10 mouse cellular contexts compared by ENCODE assay signal in the genomic region with DNA sequence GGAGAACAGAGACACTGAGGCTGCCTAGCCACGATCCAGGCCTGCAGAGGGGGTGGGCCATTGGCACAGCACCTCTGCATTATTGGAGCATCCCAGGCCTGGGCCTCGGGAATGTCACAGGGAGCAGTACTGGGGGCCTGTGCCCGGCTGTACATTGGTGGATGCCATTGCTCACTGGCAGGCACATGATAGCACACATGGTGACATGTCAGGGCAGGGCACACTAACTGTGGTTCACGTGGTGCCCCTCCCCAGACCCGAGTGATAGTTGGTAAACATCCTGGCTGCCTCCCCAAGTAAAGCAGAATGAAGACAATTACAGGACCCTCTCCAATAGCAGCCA. TPM values are rescaled to one million over a fixed set of nuclear protein-coding genes. Genes with fewer than 3 reads are reported as not detected.
DNase-seq lines count a peak whose midpoint lies in the region; ATAC-seq lines count a peak whose summit lies in the region.
"Had no signal": no experiment of that assay in that cellular context is flagged by ENCODE, and none has a peak within 500 bp of the region (broad histone marks: within the 10 kb centered on the region; RNA-seq: fewer than 3 reads in every experiment).

No protein-coding gene starts in this region.

- peak overlapping the region; percentile 96; the same call in 1 of the 2 replicates for H3K4me3 ChIP-seq in hindbrain, embryonic 10.5 days
- no peak overlapping the region for H3K4me3 ChIP-seq in hindbrain, embryonic 11.5 days (ENCODE audit: low read depth, low read length)
- peak overlapping the region; percentile 96 for H3K4me3 ChIP-seq in megakaryocyte, embryonic 14.5 days (replicated peaks)
- H3K4me3 ChIP-seq in limb, embryonic 10.5 days: peak overlapping the region; percentile 96; the same call in 1 of the 2 replicates

- DNase-seq in cerebellum, adult 11 months: peak; percentile 28
- DNase-seq in cerebellum, postnatal 14 days: no peak
- DNase-seq in hindbrain, embryonic 10.5 days (ENCODE audit: low spot score): no peak
- no peak for DNase-seq in hindbrain, embryonic 11.5 days (ENCODE audit: low spot score)
- no peak for DNase-seq in limb, embryonic 10.5 days (ENCODE audit: low spot score)
- DNase-seq in left cerebral cortex, postnatal 36 days (ENCODE audit: low spot score in 2 of 2): no peak
- DNase-seq: lung, postnatal 10 days; spleen, adult 18-20 months had no signal

- H3K9ac ChIP-seq in hindbrain, embryonic 11.5 days (ENCODE audit: low read depth, low read length): no peak overlapping the region

- H3K27me3 ChIP-seq in hindbrain, embryonic 10.5 days (ENCODE audit: insufficient read depth, poor library complexity, severe bottlenecking): no peaks in the 10 kb centered on the region
- no peaks in the 10 kb centered on the region for H3K27me3 ChIP-seq in hindbrain, embryonic 11.5 days (ENCODE audit: control insufficient read depth, insufficient read depth, low read length)
- H3K27me3 ChIP-seq in megakaryocyte, embryonic 14.5 days (replicated peaks): no peaks in the 10 kb centered on the region
- no peaks in the 10 kb centered on the region for H3K27me3 ChIP-seq in limb, embryonic 10.5 days (ENCODE audit: low read depth, poor library complexity, severe bottlenecking)

- peaks cover 35% of the 10 kb centered on the region for H3K4me1 ChIP-seq in hindbrain, embryonic 10.5 days (replicated peaks)
- H3K4me1 ChIP-seq in hindbrain, embryonic 11.5 days (replicated peaks; ENCODE audit: control insufficient read depth, insufficient read depth, low read length): peaks cover 9% of the 10 kb centered on the region; the same call in 1 of the 2 replicates
- peaks cover 52% of the 10 kb centered on the region for H3K4me1 ChIP-seq in megakaryocyte, embryonic 14.5 days
- peaks cover 31% of the 10 kb centered on the region for H3K4me1 ChIP-seq in limb, embryonic 10.5 days

- no peak overlapping the region for H3K27ac ChIP-seq in hindbrain, embryonic 10.5 days
- no peak overlapping the region for H3K27ac ChIP-seq in hindbrain, embryonic 11.5 days (ENCODE audit: low read depth, low read length)
- no peak overlapping the region for H3K27ac ChIP-seq in limb, embryonic 10.5 days

- no peaks in the 10 kb centered on the region for H3K9me3 ChIP-seq in hindbrain, embryonic 10.5 days
- H3K9me3 ChIP-seq in hindbrain, embryonic 11.5 days (ENCODE audit: control insufficient read depth, low read length): no peaks in the 10 kb centered on the region
- no peaks in the 10 kb centered on the region for H3K9me3 ChIP-seq in megakaryocyte, embryonic 14.5 days
- no peaks in the 10 kb centered on the region for H3K9me3 ChIP-seq in limb, embryonic 10.5 days (replicated peaks)

- intact Hi-C loops in left cerebral cortex, postnatal 36 days (cut with DNase I): no loop called here

- 83% methylated on average over 5 of the region's 5 CpGs for WGBS in hindbrain, embryonic 10.5 days
- 84% methylated on average over 5 of the region's 5 CpGs for WGBS in hindbrain, embryonic 11.5 days
- 88% methylated on average over 5 of the region's 5 CpGs for WGBS in limb, embryonic 10.5 days

- H3K4me2 ChIP-seq in hindbrain, embryonic 11.5 days (replicated peaks; ENCODE audit: low read depth, low read length): no peak overlapping the region

- H3K36me3 ChIP-seq in hindbrain, embryonic 10.5 days: peaks cover 69% of the 10 kb centered on the region
- peaks cover 4% of the 10 kb centered on the region; the same call in 1 of the 2 replicates for H3K36me3 ChIP-seq in hindbrain, embryonic 11.5 days (ENCODE audit: control insufficient read depth, insufficient read depth, low read length)
- peaks cover 73% of the 10 kb centered on the region for H3K36me3 ChIP-seq in megakaryocyte, embryonic 14.5 days (replicated peaks; ENCODE audit: low read length)
- H3K36me3 ChIP-seq in limb, embryonic 10.5 days: peaks cover 70% of the 10 kb centered on the region

- ATAC-seq in hindbrain, embryonic 11.5 days (ENCODE audit: low FRiP score): no peak
- no peak for ATAC-seq in megakaryocyte, adult 5-6 weeks (ENCODE audit: poor library complexity, severe bottlenecking)

RNA-seq across cellular contexts. Expression of gene Dda1, which starts 1.9 kb away (rescaled TPM):
- polyA plus RNA-seq in hindbrain, embryonic 10.5 days (2016; fragmentation: Nextera tagmentation; extraction: Ambion mirVana): 147 and 169 TPM in 2 replicates
- polyA plus RNA-seq in hindbrain, embryonic 11.5 days (2014; fragmentation: Nextera tagmentation; extraction: Ambion mirVana): 143 and 155 TPM in 2 replicates
- 346 and 1,390 TPM in 2 replicates for polyA plus RNA-seq in megakaryocyte, embryonic 14.5 days (2012; ENCODE audit: insufficient read depth, low replicate concordance)
- total RNA-seq in megakaryocyte, adult 5-6 weeks (2015): 39.1 and 44.0 TPM in 2 replicates
- total RNA-seq in megakaryocyte, adult 5-6 weeks (2017): 14.2 and 26.3 TPM in 2 replicates
- 130 and 138 TPM in 2 replicates for polyA plus RNA-seq in limb, embryonic 10.5 days (2016; fragmentation: Nextera tagmentation; extraction: Ambion mirVana)
- total RNA-seq in left cerebral cortex, postnatal 36 days (2021): 10 to 100 TPM; 70.7 to 78.7 TPM

RNA-seq across cellular contexts. Expression of gene Mrpl34, which starts 6.1 kb away (rescaled TPM):
- 221 and 249 TPM in 2 replicates for polyA plus RNA-seq in hindbrain, embryonic 10.5 days (2016; fragmentation: Nextera tagmentation; extraction: Ambion mirVana)
- polyA plus RNA-seq in hindbrain, embryonic 11.5 days (2014; fragmentation: Nextera tagmentation; extraction: Ambion mirVana): 231 and 239 TPM in 2 replicates
- 206 and 242 TPM in 2 replicates for polyA plus RNA-seq in megakaryocyte, embryonic 14.5 days (2012; ENCODE audit: insufficient read depth, low replicate concordance)
- total RNA-seq in megakaryocyte, adult 5-6 weeks (2015): 31.6 and 40.1 TPM in 2 replicates
- 33.5 and 36.1 TPM in 2 replicates for total RNA-seq in megakaryocyte, adult 5-6 weeks (2017)
- polyA plus RNA-seq in limb, embryonic 10.5 days (2016; fragmentation: Nextera tagmentation; extraction: Ambion mirVana): 231 and 263 TPM in 2 replicates
- total RNA-seq in left cerebral cortex, postnatal 36 days (2021): 10 to 100 TPM; 47.3 to 68.9 TPM

RNA-seq across cellular contexts. Expression of gene Abhd8, which starts 7.4 kb away (rescaled TPM):
- 76.3 and 88.4 TPM in 2 replicates for polyA plus RNA-seq in hindbrain, embryonic 10.5 days (2016; fragmentation: Nextera tagmentation; extraction: Ambion mirVana)
- 38.5 and 40.0 TPM in 2 replicates for polyA plus RNA-seq in hindbrain, embryonic 11.5 days (2014; fragmentation: Nextera tagmentation; extraction: Ambion mirVana)
- 8.9 and 22.6 TPM in 2 replicates for polyA plus RNA-seq in megakaryocyte, embryonic 14.5 days (2012; ENCODE audit: insufficient read depth, low replicate concordance)
- total RNA-seq in megakaryocyte, adult 5-6 weeks (2015): 2.4 and 3.1 TPM in 2 replicates
- total RNA-seq in megakaryocyte, adult 5-6 weeks (2017): 5.8 and 7.4 TPM in 2 replicates
- 61.5 and 75.1 TPM in 2 replicates for polyA plus RNA-seq in limb, embryonic 10.5 days (2016; fragmentation: Nextera tagmentation; extraction: Ambion mirVana)
- 100 to 1,000 TPM; 303 to 342 TPM for total RNA-seq in left cerebral cortex, postnatal 36 days (2021)

RNA-seq across cellular contexts. Expression of gene Ano8, which starts 14.9 kb away (rescaled TPM):
- polyA plus RNA-seq in hindbrain, embryonic 10.5 days (2016; fragmentation: Nextera tagmentation; extraction: Ambion mirVana): 3.3 and 6.8 TPM in 2 replicates
- 5.1 and 5.8 TPM in 2 replicates for polyA plus RNA-seq in hindbrain, embryonic 11.5 days (2014; fragmentation: Nextera tagmentation; extraction: Ambion mirVana)
- 3.3 and 3.4 TPM in 2 replicates for polyA plus RNA-seq in megakaryocyte, embryonic 14.5 days (2012; ENCODE audit: insufficient read depth, low replicate concordance)
- total RNA-seq in megakaryocyte, adult 5-6 weeks (2015): 0.47 and 1.5 TPM in 2 replicates
- total RNA-seq in megakaryocyte, adult 5-6 weeks (2017): 3.0 and 4.2 TPM in 2 replicates
- 2.7 and 3.5 TPM in 2 replicates for polyA plus RNA-seq in limb, embryonic 10.5 days (2016; fragmentation: Nextera tagmentation; extraction: Ambion mirVana)
- 10 to 100 TPM; 59.3 to 62.2 TPM for total RNA-seq in left cerebral cortex, postnatal 36 days (2021)

RNA-seq across cellular contexts. Expression of gene Gtpbp3, which starts 17.0 kb away (rescaled TPM):
- polyA plus RNA-seq in hindbrain, embryonic 10.5 days (2016; fragmentation: Nextera tagmentation; extraction: Ambion mirVana): 18.2 and 22.5 TPM in 2 replicates
- 3.7 and 3.8 TPM in 2 replicates for polyA plus RNA-seq in hindbrain, embryonic 11.5 days (2014; fragmentation: Nextera tagmentation; extraction: Ambion mirVana)
- polyA plus RNA-seq in megakaryocyte, embryonic 14.5 days (2012; ENCODE audit: insufficient read depth, low replicate concordance): 17.4 and 21.7 TPM in 2 replicates
- 3.4 and 3.7 TPM in 2 replicates for total RNA-seq in megakaryocyte, adult 5-6 weeks (2015)
- total RNA-seq in megakaryocyte, adult 5-6 weeks (2017): 12.1 and 14.2 TPM in 2 replicates
- 26.8 and 28.2 TPM in 2 replicates for polyA plus RNA-seq in limb, embryonic 10.5 days (2016; fragmentation: Nextera tagmentation; extraction: Ambion mirVana)
- 10 to 100 TPM; 34.2 to 36.0 TPM for total RNA-seq in left cerebral cortex, postnatal 36 days (2021)
